Mouse (Mus musculus) forebrain, embryonic 13.5 days (tissue): ENCODE results near the gene Urb1. TPM values are rescaled to one million over a fixed set of nuclear protein-coding genes. Genes with fewer than 3 reads are reported as not detected.

Experiments used
- ATAC-seq: fragments of 200-750 bp; cut with Nextera tagmentation; 2 replicates; pipeline ENCODE4 v1.8.0; 2017
- H3K27ac ChIP-seq: fragments of 300-500 bp; sonication (generic); 2 replicates; pipeline ENCODE4 v1.5.1; 2015; ENCODE audit warnings: inconsistent platforms, mild to moderate bottlenecking, moderate library complexity
- H3K27me3 ChIP-seq: fragments of 300-500 bp; sonication (generic); 2 replicates; pipeline ENCODE4 v1.6.1; 2015; ENCODE audit warnings: mild to moderate bottlenecking, inconsistent platforms
- H3K36me3 ChIP-seq: fragments of 300-500 bp; sonication (generic); 2 replicates; pipeline ENCODE4 v1.6.1; 2015; ENCODE audit warnings: mild to moderate bottlenecking, inconsistent platforms; ENCODE audit not compliant: poor library complexity, severe bottlenecking
- H3K4me1 ChIP-seq: fragments of 300-500 bp; sonication (generic); 2 replicates; pipeline ENCODE4 v1.6.1; 2015; ENCODE audit warnings: inconsistent platforms
- H3K4me2 ChIP-seq: fragments of 300-500 bp; sonication (generic); 2 replicates; pipeline ENCODE4 v1.6.1; 2015; ENCODE audit warnings: inconsistent platforms, mild to moderate bottlenecking, moderate library complexity
- H3K4me3 ChIP-seq: fragments of 300-500 bp; sonication (generic); 2 replicates; pipeline ENCODE4 v1.5.1; 2015; ENCODE audit warnings: mild to moderate bottlenecking, inconsistent platforms
- H3K9ac ChIP-seq: fragments of 300-500 bp; sonication (generic); 2 replicates; pipeline ENCODE4 v1.6.1; 2015; ENCODE audit warnings: mild to moderate bottlenecking, inconsistent platforms
- H3K9me3 ChIP-seq: fragments of 300-500 bp; sonication (generic); replicated peaks from 2 replicates; pipeline ENCODE4 v1.6.1; 2016; ENCODE audit warnings: inconsistent platforms
- WGBS: fragments of 180-500 bp; shearing (Covaris S2); methylation state at CpG from one replicate; pipeline ENCODE4 v1.1.7; 2015; 5-methylcytosine and 5-hydroxymethylcytosine counted together
- polyA plus RNA-seq: library from polyadenylated mRNA; unstranded; fragments of >200 nt; fragmentation: Nextera tagmentation; extraction: Ambion mirVana; gene quantifications from 2 replicates; pipeline ENCODE4 v1.2.1, GENCODE M21; 2015

Gene Urb1
- 8.8 and 9.7 TPM in 2 replicates for polyA plus RNA-seq

- Histone ChIP-seq H3K27me3 (no peaks in the 10 kb centered on the region), H3K4me3 (peak within 1 kb of the TSS; percentile 75), H3K36me3 (peaks cover 2% of the 10 kb centered on the region; the same call in 1 of the 2 replicates), H3K9ac (peak within 1 kb of the TSS; percentile 65), H3K4me2 (peak within 1 kb of the TSS; percentile 81), H3K4me1 (peaks cover 16% of the 10 kb centered on the region), H3K27ac (peak within 1 kb of the TSS; percentile 74), H3K9me3 (no peaks in the 10 kb centered on the region)
- peak; percentile 93 for ATAC-seq
- under 1% methylated on average over 47 of the region's 47 CpGs for WGBS
These were observed at the start of gene Urb1 for GRCm38 (mm10) chr16:90809975-90810715. TSS of gene Urb1 (minus strand) at chr16:90810413.

- Histone ChIP-seq H3K36me3 (no peaks in the 10 kb centered on the region), H3K4me3 (no peak overlapping the region), H3K9me3 (no peaks in the 10 kb centered on the region), H3K27me3 (no peaks in the 10 kb centered on the region), H3K9ac (no peak overlapping the region), H3K4me1 (no peaks in the 10 kb centered on the region), H3K4me2 (no peak overlapping the region), H3K27ac (no peak overlapping the region)
- no peak for ATAC-seq
- WGBS, result 90% methylated on average over 4 of the region's 4 CpGs
These were observed 48.0 kb upstream of the Urb1 start for GRCm38 (mm10) chr16:90858206-90858605.

DNA sequence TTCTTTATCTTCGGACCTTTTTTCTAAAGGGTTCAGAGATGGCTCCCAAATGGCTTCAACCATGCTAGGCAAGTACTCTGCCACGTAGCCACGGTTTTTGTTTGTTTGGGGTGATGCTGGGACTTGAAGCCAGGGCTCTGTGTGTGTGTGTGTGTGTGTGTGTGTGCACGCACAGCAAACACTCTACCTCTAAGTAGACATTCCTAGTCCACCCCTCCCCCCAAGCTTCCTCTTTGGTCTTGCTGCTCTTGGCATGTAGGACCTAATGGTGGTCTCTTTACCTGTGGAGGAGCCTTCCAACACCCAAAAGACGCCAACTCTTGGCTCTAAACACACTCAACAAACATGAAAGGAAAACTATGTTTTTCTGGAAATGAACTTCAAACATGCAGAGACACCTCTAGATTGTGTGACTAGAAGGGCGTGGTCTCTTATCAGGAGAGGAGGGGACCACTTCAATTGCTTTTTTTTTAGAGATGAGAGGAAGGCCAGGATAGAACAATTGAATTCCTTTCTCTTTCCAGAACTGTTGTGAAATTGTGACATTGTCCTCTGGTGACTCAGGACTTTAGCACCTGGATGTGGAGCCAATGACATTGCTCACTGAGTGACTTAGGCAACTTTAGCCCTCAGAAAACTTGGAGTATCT lies 46.5 kb upstream of the Urb1 start:
- Histone ChIP-seq H3K4me3 (no peak overlapping the region), H3K4me1 (peaks cover 6% of the 10 kb centered on the region; the same call in 1 of the 2 replicates), H3K4me2 (no peak overlapping the region), H3K9ac (no peak overlapping the region), H3K27me3 (no peaks in the 10 kb centered on the region), H3K27ac (no peak overlapping the region), H3K36me3 (no peaks in the 10 kb centered on the region), H3K9me3 (no peaks in the 10 kb centered on the region)
- no peak for ATAC-seq
- 91% methylated on average over 6 of the region's 6 CpGs for WGBS

- Histone ChIP-seq H3K36me3 (no peaks in the 10 kb centered on the region), H3K4me2 (no peak overlapping the region), H3K4me3 (no peak overlapping the region), H3K27ac (no peak overlapping the region), H3K9ac (no peak overlapping the region), H3K27me3 (no peaks in the 10 kb centered on the region), H3K9me3 (no peaks in the 10 kb centered on the region), H3K4me1 (peaks cover 27% of the 10 kb centered on the region)
- no peak for ATAC-seq
- 58% methylated on average over 11 of the region's 11 CpGs for WGBS
These were observed 41.6 kb upstream of the Urb1 start for GRCm38 (mm10) chr16:90851621-90852334.

GRCm38 (mm10) chr16:90850881-90851280 lies 40.7 kb upstream of the Urb1 start:
- Histone ChIP-seq H3K27me3 (no peaks in the 10 kb centered on the region), H3K9me3 (no peaks in the 10 kb centered on the region), H3K4me3 (no peak overlapping the region), H3K4me1 (peaks cover 35% of the 10 kb centered on the region), H3K36me3 (no peaks in the 10 kb centered on the region), H3K4me2 (peak overlapping the region; percentile 6; the same call in 1 of the 2 replicates), H3K27ac (no peak overlapping the region), H3K9ac (no peak overlapping the region)
- WGBS, result 25% methylated on average over 7 of the region's 7 CpGs
- peak; percentile 74 for ATAC-seq

GRCm38 (mm10) chr16:90849262-90849661 lies 39.0 kb upstream of the Urb1 start:
- ATAC-seq, result no peak
- WGBS, result 52% methylated on average over 12 of the region's 12 CpGs
- no peak overlapping the region for H3K9ac ChIP-seq

DNA sequence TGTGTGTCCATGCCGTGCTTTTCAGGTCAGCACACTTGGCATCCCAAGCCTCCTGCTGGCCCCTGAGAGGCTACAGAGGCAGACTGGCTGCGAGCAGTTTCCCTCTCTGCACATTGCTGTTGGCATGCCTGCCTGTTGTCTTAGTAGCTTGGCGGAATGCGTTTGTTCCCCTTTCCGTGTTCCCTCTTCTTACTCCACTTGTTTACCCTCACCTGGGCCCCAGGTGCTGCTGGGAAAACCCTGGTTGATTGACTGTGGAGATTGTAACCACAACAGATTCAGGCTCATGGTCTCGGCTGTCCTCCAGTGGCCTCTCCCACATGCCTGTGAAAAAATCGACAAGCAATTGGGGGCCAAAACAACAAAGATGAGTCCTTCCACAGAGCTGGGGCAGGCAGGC lies 38.5 kb upstream of the Urb1 start:
- H3K27me3 ChIP-seq, result no peaks in the 10 kb centered on the region
- peaks cover 53% of the 10 kb centered on the region for H3K4me1 ChIP-seq
- WGBS, result 77% methylated on average over 7 of the region's 7 CpGs
- H3K27ac ChIP-seq, result no peak overlapping the region
- H3K36me3 ChIP-seq, result no peaks in the 10 kb centered on the region
- no peaks in the 10 kb centered on the region for H3K9me3 ChIP-seq
- H3K4me2 ChIP-seq, result no peak overlapping the region
- ATAC-seq, result no peak
- no peak overlapping the region for H3K9ac ChIP-seq
- no peak overlapping the region for H3K4me3 ChIP-seq

More at GRCm38 (mm10) chr16:90849262-90849661, 39.0 kb upstream of the Urb1 start:
- Histone ChIP-seq H3K27ac (no peak overlapping the region), H3K4me1 (peaks cover 51% of the 10 kb centered on the region), H3K4me2 (no peak overlapping the region), H3K27me3 (no peaks in the 10 kb centered on the region), H3K9me3 (no peaks in the 10 kb centered on the region), H3K4me3 (no peak overlapping the region), H3K36me3 (no peaks in the 10 kb centered on the region)

- peak; percentile 50 for ATAC-seq
- H3K9me3 ChIP-seq, result no peaks in the 10 kb centered on the region; the same call in 1 of the 2 replicates
- H3K4me3 ChIP-seq, result no peak overlapping the region
- WGBS, result 65% methylated on average over 13 of the region's 13 CpGs
- no peaks in the 10 kb centered on the region for H3K36me3 ChIP-seq
- H3K4me2 ChIP-seq, result peak overlapping the region; percentile 12; the same call in 1 of the 2 replicates
- peaks cover 69% of the 10 kb centered on the region for H3K4me1 ChIP-seq
- peak overlapping the region; percentile 38 for H3K27ac ChIP-seq
- H3K9ac ChIP-seq, result no peak overlapping the region
- no peaks in the 10 kb centered on the region for H3K27me3 ChIP-seq
These were observed 35.4 kb upstream of the Urb1 start for GRCm38 (mm10) chr16:90845591-90845990.

GRCm38 (mm10) chr16:90845038-90845437 lies 34.8 kb upstream of the Urb1 start:
- 42% methylated on average over 6 of the region's 6 CpGs for WGBS
- H3K27me3 ChIP-seq, result no peaks in the 10 kb centered on the region
- peak overlapping the region; percentile 12; the same call in 1 of the 2 replicates for H3K4me2 ChIP-seq
- peaks cover 69% of the 10 kb centered on the region for H3K4me1 ChIP-seq
- H3K9me3 ChIP-seq, result no peaks in the 10 kb centered on the region; the same call in 1 of the 2 replicates
- peak overlapping the region; percentile 74 for H3K27ac ChIP-seq
- ATAC-seq, result peak; percentile 53
- H3K9ac ChIP-seq, result no peak overlapping the region
- no peaks in the 10 kb centered on the region for H3K36me3 ChIP-seq
- no peak overlapping the region for H3K4me3 ChIP-seq

DNA sequence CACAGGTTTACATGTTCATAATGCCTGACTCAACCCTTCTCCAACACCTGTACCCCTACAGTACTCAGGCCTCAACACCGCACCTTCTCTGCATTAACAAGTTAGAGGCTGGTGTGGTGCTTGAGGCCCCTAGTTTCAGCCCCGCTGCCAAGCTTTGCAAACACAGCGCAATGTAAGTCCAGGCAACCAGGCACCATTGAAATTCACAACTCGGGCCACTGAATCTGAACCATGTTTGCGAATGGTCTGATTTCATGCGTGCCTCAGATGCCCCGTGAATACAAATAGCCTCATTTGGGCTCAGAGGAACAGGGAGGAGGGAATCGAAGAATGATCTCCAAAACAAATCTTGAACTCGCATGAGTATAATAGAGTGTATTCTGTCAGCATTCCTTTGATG lies 32.0 kb upstream of the Urb1 start:
- peak; percentile 65 for ATAC-seq
- no peak overlapping the region for H3K4me3 ChIP-seq
- peaks cover 69% of the 10 kb centered on the region for H3K4me1 ChIP-seq
- peak overlapping the region; percentile 28 for H3K4me2 ChIP-seq
- WGBS, result 10% methylated on average over 9 of the region's 9 CpGs
- H3K9ac ChIP-seq, result no peak overlapping the region
- H3K36me3 ChIP-seq, result no peaks in the 10 kb centered on the region
- H3K27me3 ChIP-seq, result 0 out of 2 replicates have a peak, but pooled peaks cover 4% of the 10 kb centered on the region
- H3K27ac ChIP-seq, result peak overlapping the region; percentile 75
- H3K9me3 ChIP-seq, result no peaks in the 10 kb centered on the region; the same call in 1 of the 2 replicates

GRCm38 (mm10) chr16:90837431-90837830 lies 27.2 kb upstream of the Urb1 start:
- Histone ChIP-seq H3K4me1 (peaks cover 44% of the 10 kb centered on the region), H3K9me3 (no peaks in the 10 kb centered on the region), H3K27ac (no peak overlapping the region), H3K9ac (no peak overlapping the region), H3K4me2 (no peak overlapping the region), H3K27me3 (peaks cover 13% of the 10 kb centered on the region; the same call in 1 of the 2 replicates), H3K36me3 (no peaks in the 10 kb centered on the region), H3K4me3 (no peak overlapping the region)
- no peak for ATAC-seq
- 62% methylated on average over 8 of the region's 8 CpGs for WGBS
